Mouse (Mus musculus) thymus, adult 2 months (tissue): Measurements from ENCODE around the gene Rdh19.

Experiments
- CTCF ChIP-seq: fragments of 200-500 bp; IDR thresholded peaks from 2 replicates; pipeline ENCODE4 v1.5.1; 2012; ENCODE audit warnings: mild to moderate bottlenecking, control low read depth, low read length, moderate library complexity, borderline replicate concordance; ENCODE audit not compliant: control insufficient read depth, poor library complexity, insufficient read depth; ENCODE audit errors: extremely low read depth
- POLR2A ChIP-seq: fragments of 200-500 bp; IDR thresholded peaks from 2 replicates; pipeline ENCODE4 v1.6.1; 2012; ENCODE audit warnings: mild to moderate bottlenecking, low read length, control low read depth, moderate library complexity; ENCODE audit not compliant: control insufficient read depth, poor library complexity, insufficient read depth; ENCODE audit errors: extremely low read depth

GRCm38 (mm10) chr10:127804416-127804815 is 45.3 kb upstream of the Rdh19 start:
- TF ChIP-seq CTCF (no peak), POLR2A (no peak)
